9 mouse cellular contexts compared by ENCODE assay signal in the genomic region with DNA sequence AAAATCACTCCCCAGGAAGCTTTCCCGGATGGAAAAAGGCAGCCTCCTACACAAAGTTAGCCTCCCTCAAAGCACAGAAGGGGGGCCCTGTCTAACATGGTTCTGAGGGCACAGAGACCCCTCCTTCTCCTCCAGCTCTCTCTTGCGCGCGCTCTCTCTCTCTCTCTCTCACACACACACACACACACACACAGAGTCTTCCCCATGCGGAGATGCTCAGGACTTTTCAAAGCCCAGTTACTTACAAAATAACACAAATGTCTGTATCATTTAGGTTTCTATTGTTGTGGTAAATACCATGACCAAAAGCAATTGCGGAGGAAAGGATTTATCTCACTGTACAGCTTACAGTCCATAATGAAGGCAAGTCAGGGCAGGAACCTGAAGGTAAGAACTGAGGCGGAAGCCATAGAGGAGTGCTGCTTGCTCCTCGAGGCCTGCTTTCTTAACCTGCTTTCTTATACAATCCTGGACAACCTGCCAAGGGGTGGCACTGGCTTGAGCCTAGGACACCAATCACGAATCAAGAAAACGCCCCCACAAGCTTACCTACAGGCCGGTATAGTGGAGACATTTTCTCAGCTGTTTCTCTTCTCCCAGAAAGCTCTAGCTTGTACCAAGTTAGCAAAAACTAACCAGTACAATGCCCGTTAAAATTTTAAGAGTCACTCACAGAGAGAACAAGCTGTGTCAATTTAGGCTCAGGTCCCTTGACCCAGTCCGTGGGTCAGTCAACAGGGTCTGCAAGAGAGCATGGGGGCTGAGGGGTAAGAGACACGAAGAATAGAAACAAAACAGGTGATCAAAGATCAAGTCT. TPM values are rescaled to one million over a fixed set of nuclear protein-coding genes. Genes with fewer than 3 reads are reported as not detected.
DNase-seq lines count a peak whose midpoint lies in the region; ATAC-seq and TF ChIP-seq lines count a peak whose summit lies in the region.
"Had no signal": no experiment of that assay in that cellular context is flagged by ENCODE, and none has a peak within 500 bp of the region (broad histone marks: within the 10 kb centered on the region; RNA-seq: fewer than 3 reads in every experiment).

No protein-coding gene starts in this region.

- no peaks in the 10 kb centered on the region for H3K4me1 ChIP-seq in forebrain, postnatal 0 days (ENCODE audit: insufficient read depth)
- H3K4me1 ChIP-seq in forebrain, embryonic 11.5 days (replicated peaks; ENCODE audit: control insufficient read depth, insufficient read depth, low read length), result 0 out of 2 replicates have a peak, but pooled peaks cover 2% of the 10 kb centered on the region
- no peaks in the 10 kb centered on the region for H3K4me1 ChIP-seq in lung, embryonic 16.5 days (replicated peaks; ENCODE audit: control insufficient read depth, insufficient read depth, low read length)
- H3K4me1 ChIP-seq in hindbrain, embryonic 15.5 days (replicated peaks), result no peaks in the 10 kb centered on the region; the same call in 1 of the 2 replicates
- H3K4me1 ChIP-seq in neural tube, embryonic 13.5 days (replicated peaks), result peaks cover 8% of the 10 kb centered on the region

- no peak overlapping the region for H3K4me3 ChIP-seq in forebrain, postnatal 0 days (ENCODE audit: low read depth, low read length)
- no peak overlapping the region for H3K4me3 ChIP-seq in forebrain, embryonic 11.5 days (ENCODE audit: low read depth, low read length)
- peak overlapping the region; percentile 8; the same call in 1 of the 2 replicates for H3K4me3 ChIP-seq in lung, embryonic 16.5 days (ENCODE audit: low read length)
- no peak overlapping the region for H3K4me3 ChIP-seq in hindbrain, embryonic 15.5 days
- no peak overlapping the region for H3K4me3 ChIP-seq in neural tube, embryonic 13.5 days
- H3K4me3 ChIP-seq: embryonic facial prominence, embryonic 12.5 days had no signal

- TF ChIP-seq CTCF in forebrain, postnatal 0 days (IDR thresholded peaks at IDR 0.05; ENCODE audit: low read depth), result no peak

- H3K27me3 ChIP-seq in forebrain, postnatal 0 days (ENCODE audit: insufficient read depth, low read length), result no peaks in the 10 kb centered on the region
- H3K27me3 ChIP-seq in forebrain, embryonic 11.5 days (ENCODE audit: control insufficient read depth, insufficient read depth, low read length), result no peaks in the 10 kb centered on the region
- no peaks in the 10 kb centered on the region for H3K27me3 ChIP-seq in lung, embryonic 16.5 days (ENCODE audit: control insufficient read depth, insufficient read depth, low read depth, low read length)
- H3K27me3 ChIP-seq in hindbrain, embryonic 15.5 days, result no peaks in the 10 kb centered on the region
- no peaks in the 10 kb centered on the region for H3K27me3 ChIP-seq in neural tube, embryonic 13.5 days
- H3K27me3 ChIP-seq: embryonic facial prominence, embryonic 12.5 days had no signal

- intact Hi-C loops in gastrocnemius, postnatal 14 days (cut with DNase I; ENCODE audit: low total_unique reads), result no loop called here

- ATAC-seq in forebrain, postnatal 0 days, result peak; percentile 42; the same call in 1 of the 2 replicates
- no peak for ATAC-seq in forebrain, embryonic 11.5 days (replicated peaks; ENCODE audit: low FRiP score)
- peak; percentile 51 for ATAC-seq in lung, embryonic 16.5 days (ENCODE audit: low read depth)
- ATAC-seq in hindbrain, embryonic 15.5 days (ENCODE audit: low FRiP score, low read depth), result peak; percentile 19; the same call in 1 of the 2 replicates
- no peak for ATAC-seq in neural tube, embryonic 13.5 days (ENCODE audit: low read depth)

- WGBS in forebrain, postnatal 0 days, result 83% methylated on average over 14 of the region's 14 CpGs
- 85% methylated on average over 14 of the region's 14 CpGs for WGBS in forebrain, embryonic 11.5 days
- 72% methylated on average over 14 of the region's 14 CpGs for WGBS in lung, embryonic 16.5 days
- WGBS in hindbrain, embryonic 15.5 days, result 72% methylated on average over 14 of the region's 14 CpGs
- 83% methylated on average over 14 of the region's 14 CpGs for WGBS in neural tube, embryonic 13.5 days

- H3K9ac ChIP-seq in forebrain, postnatal 0 days, result no peak overlapping the region
- no peak overlapping the region for H3K9ac ChIP-seq in forebrain, embryonic 11.5 days (ENCODE audit: low read length)
- H3K9ac ChIP-seq in lung, embryonic 16.5 days (ENCODE audit: low read length), result no peak overlapping the region
- H3K9ac ChIP-seq in hindbrain, embryonic 15.5 days, result no peak overlapping the region
- no peak overlapping the region for H3K9ac ChIP-seq in neural tube, embryonic 13.5 days
- H3K9ac ChIP-seq: embryonic facial prominence, embryonic 12.5 days had no signal

- H3K36me3 ChIP-seq in forebrain, postnatal 0 days (ENCODE audit: insufficient read depth), result no peaks in the 10 kb centered on the region
- H3K36me3 ChIP-seq in forebrain, embryonic 11.5 days (ENCODE audit: control insufficient read depth, insufficient read depth, low read length), result no peaks in the 10 kb centered on the region
- no peaks in the 10 kb centered on the region for H3K36me3 ChIP-seq in lung, embryonic 16.5 days (ENCODE audit: control insufficient read depth, insufficient read depth, low read length)
- H3K36me3 ChIP-seq in hindbrain, embryonic 15.5 days, result no peaks in the 10 kb centered on the region
- no peaks in the 10 kb centered on the region for H3K36me3 ChIP-seq in neural tube, embryonic 13.5 days
- H3K36me3 ChIP-seq: embryonic facial prominence, embryonic 12.5 days had no signal

- H3K9me3 ChIP-seq in forebrain, postnatal 0 days (ENCODE audit: low read length), result no peaks in the 10 kb centered on the region
- H3K9me3 ChIP-seq in forebrain, embryonic 11.5 days (ENCODE audit: control insufficient read depth, low read length), result no peaks in the 10 kb centered on the region
- H3K9me3 ChIP-seq in lung, embryonic 16.5 days (ENCODE audit: control insufficient read depth, low read length), result no peaks in the 10 kb centered on the region
- no peaks in the 10 kb centered on the region for H3K9me3 ChIP-seq in hindbrain, embryonic 15.5 days
- H3K9me3 ChIP-seq in neural tube, embryonic 13.5 days, result no peaks in the 10 kb centered on the region
- H3K9me3 ChIP-seq: embryonic facial prominence, embryonic 12.5 days had no signal

- peak; percentile 4 for DNase-seq in forebrain, postnatal 0 days
- DNase-seq in forebrain, embryonic 11.5 days (ENCODE audit: low spot score), result no peak
- no peak for DNase-seq in lung, adult 18-20 months
- DNase-seq in ovary, postnatal 14 days (ENCODE audit: low spot score), result no peak
- DNase-seq in gastrocnemius, postnatal 14 days, result no peak

- H3K27ac ChIP-seq in forebrain, postnatal 0 days (ENCODE audit: low read depth, low read length), result no peak overlapping the region
- H3K27ac ChIP-seq in forebrain, embryonic 11.5 days (ENCODE audit: low read depth, low read length), result no peak overlapping the region
- 0 out of 2 replicates have a peak overlapping the region, but pooled peaks have one; percentile 15 for H3K27ac ChIP-seq in lung, embryonic 16.5 days (ENCODE audit: low read length)
- H3K27ac ChIP-seq in hindbrain, embryonic 15.5 days (replicated peaks), result no peak overlapping the region
- 0 out of 2 replicates have a peak overlapping the region, but pooled peaks have one; percentile 5 for H3K27ac ChIP-seq in neural tube, embryonic 13.5 days (replicated peaks)
- H3K27ac ChIP-seq: embryonic facial prominence, embryonic 12.5 days had no signal

- H3K4me2 ChIP-seq in forebrain, postnatal 0 days (ENCODE audit: low read depth), result no peak overlapping the region
- H3K4me2 ChIP-seq in forebrain, embryonic 11.5 days (ENCODE audit: low read depth, low read length, severe bottlenecking), result no peak overlapping the region
- H3K4me2 ChIP-seq in lung, embryonic 16.5 days (ENCODE audit: low read depth, low read length), result peak overlapping the region; percentile 40
- H3K4me2 ChIP-seq in hindbrain, embryonic 15.5 days, result peak overlapping the region; percentile 30; the same call in 1 of the 2 replicates
- 0 out of 2 replicates have a peak overlapping the region, but pooled peaks have one; percentile 13 for H3K4me2 ChIP-seq in neural tube, embryonic 13.5 days
- H3K4me2 ChIP-seq: embryonic facial prominence, embryonic 12.5 days had no signal

RNA-seq across cellular contexts. Expression of gene Gm47996, which starts 41.5 kb away (rescaled TPM):
- total RNA-seq in forebrain, postnatal 0 days (2014; rRNA removed), result not detected in 2 replicates
- polyA plus RNA-seq in forebrain, postnatal 0 days (2015; fragmentation: Nextera tagmentation; extraction: Ambion mirVana), result not detected in 2 replicates
- not detected in 2 replicates for polyA plus RNA-seq in forebrain, embryonic 11.5 days (2014; fragmentation: Nextera tagmentation; extraction: Ambion mirVana)
- polyA plus RNA-seq in lung, embryonic 16.5 days (2015; fragmentation: Nextera tagmentation; extraction: Ambion mirVana), result not detected in 2 replicates
- not detected in 2 replicates for polyA plus RNA-seq in hindbrain, embryonic 15.5 days (2015; fragmentation: Nextera tagmentation; extraction: Ambion mirVana)
- not detected in 2 replicates for polyA plus RNA-seq in neural tube, embryonic 13.5 days (2015; fragmentation: Nextera tagmentation; extraction: Ambion mirVana)
- total RNA-seq in gastrocnemius, postnatal 14 days (2021), result not detected
- polyA plus RNA-seq: embryonic facial prominence, embryonic 12.5 days had no signal

RNA-seq across cellular contexts. Expression of gene 3110040M04Rik, which starts 47.5 kb away (rescaled TPM):
- total RNA-seq in forebrain, postnatal 0 days (2014; rRNA removed), result not detected in 2 replicates
- not detected in 2 replicates for polyA plus RNA-seq in forebrain, postnatal 0 days (2015; fragmentation: Nextera tagmentation; extraction: Ambion mirVana)
- not detected in 2 replicates for polyA plus RNA-seq in forebrain, embryonic 11.5 days (2014; fragmentation: Nextera tagmentation; extraction: Ambion mirVana)
- polyA plus RNA-seq in lung, embryonic 16.5 days (2015; fragmentation: Nextera tagmentation; extraction: Ambion mirVana), result not detected in 2 replicates
- not detected in 2 replicates for polyA plus RNA-seq in hindbrain, embryonic 15.5 days (2015; fragmentation: Nextera tagmentation; extraction: Ambion mirVana)
- polyA plus RNA-seq in neural tube, embryonic 13.5 days (2015; fragmentation: Nextera tagmentation; extraction: Ambion mirVana), result not detected in 2 replicates
- total RNA-seq in gastrocnemius, postnatal 14 days (2021), result not detected
- polyA plus RNA-seq: embryonic facial prominence, embryonic 12.5 days had no signal

RNA-seq across cellular contexts. Expression of gene Gm47995, which starts 53.2 kb away (rescaled TPM):
- not detected in 2 replicates for total RNA-seq in forebrain, postnatal 0 days (2014; rRNA removed)
- polyA plus RNA-seq in forebrain, postnatal 0 days (2015; fragmentation: Nextera tagmentation; extraction: Ambion mirVana), result not detected in 2 replicates
- polyA plus RNA-seq in forebrain, embryonic 11.5 days (2014; fragmentation: Nextera tagmentation; extraction: Ambion mirVana), result not detected in 2 replicates
- not detected in 2 replicates for polyA plus RNA-seq in lung, embryonic 16.5 days (2015; fragmentation: Nextera tagmentation; extraction: Ambion mirVana)
- not detected in 2 replicates for polyA plus RNA-seq in hindbrain, embryonic 15.5 days (2015; fragmentation: Nextera tagmentation; extraction: Ambion mirVana)
- polyA plus RNA-seq in neural tube, embryonic 13.5 days (2015; fragmentation: Nextera tagmentation; extraction: Ambion mirVana), result not detected in 2 replicates
- under 1 TPM in 1 of 2 experiments, not detected in 1; 0.27 TPM for total RNA-seq in gastrocnemius, postnatal 14 days (2021)
- polyA plus RNA-seq: embryonic facial prominence, embryonic 12.5 days had no signal

RNA-seq across cellular contexts. Expression of gene Gm8947, which starts 59.2 kb away (rescaled TPM):
- total RNA-seq in forebrain, postnatal 0 days (2014; rRNA removed), result not detected in 2 replicates
- polyA plus RNA-seq in forebrain, postnatal 0 days (2015; fragmentation: Nextera tagmentation; extraction: Ambion mirVana), result not detected in 2 replicates
- 0.16 and 0.19 TPM in 2 replicates for polyA plus RNA-seq in forebrain, embryonic 11.5 days (2014; fragmentation: Nextera tagmentation; extraction: Ambion mirVana)
- not detected in 2 replicates for polyA plus RNA-seq in lung, embryonic 16.5 days (2015; fragmentation: Nextera tagmentation; extraction: Ambion mirVana)
- not detected in 2 replicates for polyA plus RNA-seq in hindbrain, embryonic 15.5 days (2015; fragmentation: Nextera tagmentation; extraction: Ambion mirVana)
- not detected in 2 replicates for polyA plus RNA-seq in neural tube, embryonic 13.5 days (2015; fragmentation: Nextera tagmentation; extraction: Ambion mirVana)
- under 1 TPM in 1 of 2 experiments, not detected in 1; 0.20 TPM for total RNA-seq in gastrocnemius, postnatal 14 days (2021)

Comparison
In these comparisons a context has a peak if more than half of its experiments do, and no peak if none do; other contexts are left out.
1. ATAC-seq: peak in forebrain, postnatal 0 days (single experiment), lung, embryonic 16.5 days (single experiment) and hindbrain, embryonic 15.5 days (single experiment); none in forebrain, embryonic 11.5 days (single experiment) and neural tube, embryonic 13.5 days (single experiment).
2. H3K27ac ChIP-seq: peak in lung, embryonic 16.5 days (single experiment) and neural tube, embryonic 13.5 days (single experiment); none in forebrain, postnatal 0 days (single experiment), forebrain, embryonic 11.5 days (single experiment) and hindbrain, embryonic 15.5 days (single experiment).
3. H3K4me2 ChIP-seq: peak in lung, embryonic 16.5 days (single experiment), hindbrain, embryonic 15.5 days (single experiment) and neural tube, embryonic 13.5 days (single experiment); none in forebrain, postnatal 0 days (single experiment) and forebrain, embryonic 11.5 days (single experiment).